Mouse (Mus musculus): ENCODE measurements at regions not wholly inside any gene's neighbourhood (a gene's known extent, or its start where the extent isn't known, plus 50 kb on each side); places are given as distances from the start of the nearest gene placed in this dataset.

GRCm38 (mm10) chr13:30600194-30600593 lies 55.0 kb upstream of the Uqcrfs1 start:
- DNase-seq, result no peak

DNA sequence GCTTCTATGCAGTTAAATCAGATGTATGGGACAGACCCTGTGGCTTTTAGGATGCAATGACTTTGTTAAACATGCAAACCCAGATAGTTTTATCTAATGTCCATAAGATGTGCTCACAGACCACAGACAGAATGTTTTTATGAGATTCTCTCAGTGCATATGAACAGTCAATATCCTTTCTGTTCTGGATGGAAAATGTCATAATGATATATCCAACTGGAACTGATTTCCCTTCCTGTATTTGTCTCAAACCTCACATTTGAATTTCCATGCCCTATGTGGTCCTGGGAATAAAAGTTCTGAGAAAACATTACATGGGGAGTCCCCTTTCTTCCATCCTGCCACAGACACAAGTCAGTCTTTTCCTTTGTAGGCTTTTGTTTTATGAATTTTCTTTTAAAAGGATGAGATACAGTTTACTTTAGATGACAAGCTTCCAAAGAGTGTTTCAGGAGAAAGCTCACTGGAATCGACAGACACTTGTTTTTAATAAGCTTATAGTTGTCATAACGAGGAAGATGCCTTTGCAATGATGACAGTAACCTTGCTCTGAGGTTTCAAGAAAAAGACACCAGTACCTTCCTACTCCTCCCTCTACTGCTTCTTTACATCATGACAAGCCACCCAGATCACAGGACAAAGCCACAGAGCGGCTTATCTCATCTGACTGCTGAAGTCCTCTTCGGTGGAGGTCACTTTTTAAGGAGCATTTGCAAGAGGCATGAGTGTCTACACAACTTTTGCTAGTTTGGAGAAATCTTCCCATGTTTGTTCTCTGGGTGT lies 55.7 kb upstream of the Uqcrfs1 start:
- DNase-seq, result no peak

DNA sequence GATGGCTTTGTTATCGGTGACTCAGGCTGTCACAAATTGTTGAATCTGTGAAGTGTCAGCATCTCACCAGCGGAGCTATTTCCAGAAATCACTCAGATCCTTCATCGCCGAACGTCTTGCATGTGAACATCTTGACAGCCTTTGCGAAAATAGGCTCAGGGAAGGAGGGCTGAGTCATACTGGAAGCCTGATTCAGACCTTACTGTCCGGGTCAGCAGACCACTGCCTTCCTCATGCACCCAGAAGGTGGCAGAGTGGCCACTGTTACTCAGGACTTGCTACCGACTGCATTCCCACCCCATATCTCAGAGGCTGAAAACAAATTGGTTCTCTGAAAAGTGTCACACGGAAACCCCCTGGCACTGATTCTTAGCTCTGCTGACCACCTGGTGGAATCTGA lies 55.9 kb upstream of the Dusp22 start:
- DNase-seq, result peak; percentile 31

- no peak for DNase-seq
Measured at GRCm38 (mm10) chr13:30607343-30607742, 52.5 kb upstream of the Dusp22 start.

- DNase-seq, result no peak
Measured at GRCm38 (mm10) chr13:30607881-30608280, 51.9 kb upstream of the Dusp22 start.

DNA sequence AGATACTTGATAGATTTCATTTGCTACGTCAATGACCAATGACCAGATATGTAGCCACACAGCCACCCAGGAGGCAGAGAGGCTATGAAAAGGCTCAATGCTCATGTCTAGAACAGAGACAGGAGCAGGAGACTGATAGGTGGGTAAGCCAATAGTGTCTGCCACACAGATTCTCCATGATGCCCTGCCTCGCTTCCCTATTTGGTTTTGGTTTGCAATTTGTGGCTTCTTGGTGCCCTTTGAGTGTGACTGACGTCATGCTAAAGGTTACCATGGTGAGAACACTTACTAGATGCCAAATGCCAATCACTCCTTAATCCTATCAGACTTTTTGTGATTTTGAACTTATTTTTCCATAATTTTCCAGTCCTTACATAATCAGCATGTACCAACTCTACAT lies 50.0 kb upstream of the Dusp22 start:
- DNase-seq, result no peak
